Mouse (Mus musculus) midbrain, embryonic 14.5 days (tissue): ENCODE measurements around the gene Dpp6. TPM values are rescaled to one million over a fixed set of nuclear protein-coding genes. Genes with fewer than 3 reads are reported as not detected.
A peak's percentile ranks its signal among the peaks of the same experiment; 100 is the strongest.

Experiments used
- ATAC-seq: fragments of 200-750 bp; cut with Nextera tagmentation; 2 replicates; pipeline ENCODE4 v1.8.0; 2017; ENCODE audit warnings: moderate number of reproducible peaks, moderate library complexity; ENCODE audit not compliant: low FRiP score, low TSS enrichment
- DNase-seq: peaks from one replicate; pipeline ENCODE4 v3.0.0-alpha.2; 2015
- H3K27ac ChIP-seq: fragments of 300-500 bp; sonication (generic); replicated peaks from 2 replicates; pipeline ENCODE4 v1.5.1; 2014; ENCODE audit warnings: mild to moderate bottlenecking, low read depth, low read length, moderate library complexity
- H3K27me3 ChIP-seq: fragments of 300-500 bp; sonication (generic); 2 replicates; pipeline ENCODE4 v1.6.1; 2014; ENCODE audit warnings: low read length, control low read depth, mixed read lengths; ENCODE audit not compliant: control insufficient read depth, insufficient read depth
- H3K36me3 ChIP-seq: fragments of 300-500 bp; sonication (generic); 2 replicates; pipeline ENCODE4 v1.6.1; 2014; ENCODE audit warnings: low read length, control low read depth; ENCODE audit not compliant: control insufficient read depth, insufficient read depth
- H3K4me1 ChIP-seq: fragments of 300-500 bp; sonication (generic); 2 replicates; pipeline ENCODE4 v1.6.1; 2014; ENCODE audit warnings: mild to moderate bottlenecking, antibody characterized with exemption, low read length, control low read depth; ENCODE audit not compliant: control insufficient read depth, insufficient read depth
- H3K4me2 ChIP-seq: fragments of 300-500 bp; sonication (generic); 2 replicates; pipeline ENCODE4 v1.6.1; 2014; ENCODE audit warnings: mild to moderate bottlenecking, low read length, moderate library complexity
- H3K4me3 ChIP-seq: fragments of 300-500 bp; sonication (generic); replicated peaks from 2 replicates; pipeline ENCODE4 v1.5.1; 2014; ENCODE audit warnings: low read depth, low read length
- H3K9ac ChIP-seq: fragments of 300-500 bp; sonication (generic); replicated peaks from 2 replicates; pipeline ENCODE4 v1.6.1; 2014; ENCODE audit warnings: mild to moderate bottlenecking, low read length, moderate library complexity
- H3K9me3 ChIP-seq: fragments of 300-500 bp; sonication (generic); 2 replicates; pipeline ENCODE4 v1.6.1; 2016; ENCODE audit warnings: low read length, control low read depth, mixed read lengths; ENCODE audit not compliant: control insufficient read depth
- WGBS: fragments of 180-500 bp; shearing (Covaris S2); extraction: QIAGEN DNeasy Blood & Tissue Kit; methylation state at CpG from one replicate; pipeline ENCODE4 v1.1.7; 2014; 5-methylcytosine and 5-hydroxymethylcytosine counted together
- polyA plus RNA-seq: library from polyadenylated mRNA; unstranded; fragments of >200 nt; fragmentation: Nextera tagmentation; extraction: Ambion mirVana; gene quantifications from 2 replicates; pipeline ENCODE4 v1.2.1, GENCODE M21; 2014

Gene Dpp6
- polyA plus RNA-seq, 1 experiment from 2014 or later: 72.6 TPM

GRCm38 (mm10) chr5:27380656-27381385 is 563.8 kb downstream of the Dpp6 start:
- Histone ChIP-seq H3K9ac (no peak overlapping the region), H3K27me3 (no peaks in the 10 kb centered on the region), H3K27ac (no peak overlapping the region), H3K4me2 (no peak overlapping the region), H3K36me3 (peaks cover 9% of the 10 kb centered on the region), H3K4me1 (no peaks in the 10 kb centered on the region), H3K4me3 (no peak overlapping the region), H3K9me3 (no peaks in the 10 kb centered on the region)
- ATAC-seq (no peak), DNase-seq (no peak)
- WGBS: 78% methylated on average over 4 of the region's 4 CpGs

- 89% methylated on average over 3 of the region's 3 CpGs for WGBS
- Histone ChIP-seq H3K9me3 (no peaks in the 10 kb centered on the region), H3K27me3 (no peaks in the 10 kb centered on the region), H3K9ac (no peak overlapping the region), H3K27ac (no peak overlapping the region), H3K4me1 (no peaks in the 10 kb centered on the region), H3K36me3 (0 out of 2 replicates have a peak, but pooled peaks cover 3% of the 10 kb centered on the region), H3K4me3 (no peak overlapping the region), H3K4me2 (no peak overlapping the region)
- no peak for ATAC-seq
- DNase-seq: no peak
Observed at GRCm38 (mm10) chr5:27398371-27398770, 581.4 kb downstream of the Dpp6 start.

GRCm38 (mm10) chr5:27399111-27399510 is 582.1 kb downstream of the Dpp6 start:
- DNase-seq (no peak), ATAC-seq (no peak)
- H3K27me3 ChIP-seq: no peaks in the 10 kb centered on the region
- H3K9ac ChIP-seq: no peak overlapping the region
- no peak overlapping the region for H3K4me2 ChIP-seq
- H3K36me3 ChIP-seq: 0 out of 2 replicates have a peak, but pooled peaks cover 3% of the 10 kb centered on the region
- H3K4me1 ChIP-seq: no peaks in the 10 kb centered on the region
- no peaks in the 10 kb centered on the region for H3K9me3 ChIP-seq
- no peak overlapping the region for H3K4me3 ChIP-seq
- H3K27ac ChIP-seq: no peak overlapping the region

- Histone ChIP-seq H3K4me2 (no peak overlapping the region), H3K4me1 (no peaks in the 10 kb centered on the region), H3K27me3 (no peaks in the 10 kb centered on the region), H3K9ac (no peak overlapping the region), H3K36me3 (0 out of 2 replicates have a peak, but pooled peaks cover 3% of the 10 kb centered on the region), H3K27ac (no peak overlapping the region), H3K9me3 (no peaks in the 10 kb centered on the region), H3K4me3 (no peak overlapping the region)
- DNase-seq: no peak
- ATAC-seq: no peak
- 91% methylated on average over 1 of the region's 1 CpGs for WGBS
Observed at GRCm38 (mm10) chr5:27402616-27403015, 585.6 kb downstream of the Dpp6 start.

- Histone ChIP-seq H3K27me3 (no peaks in the 10 kb centered on the region), H3K4me3 (no peak overlapping the region), H3K36me3 (no peaks in the 10 kb centered on the region), H3K9me3 (no peaks in the 10 kb centered on the region), H3K9ac (no peak overlapping the region), H3K27ac (no peak overlapping the region), H3K4me1 (no peaks in the 10 kb centered on the region), H3K4me2 (no peak overlapping the region)
- DNase-seq: no peak
- 73% methylated on average over 7 of the region's 7 CpGs for WGBS
- no peak for ATAC-seq
Observed at GRCm38 (mm10) chr5:27408854-27409253, 591.9 kb downstream of the Dpp6 start.

GRCm38 (mm10) chr5:27413023-27413422 is 596.0 kb downstream of the Dpp6 start:
- 61% methylated on average over 3 of the region's 3 CpGs for WGBS
- DNase-seq (peak; percentile 31), ATAC-seq (no peak)
- Histone ChIP-seq H3K9me3 (no peaks in the 10 kb centered on the region), H3K4me2 (no peak overlapping the region), H3K9ac (no peak overlapping the region), H3K27me3 (no peaks in the 10 kb centered on the region), H3K36me3 (no peaks in the 10 kb centered on the region), H3K4me3 (no peak overlapping the region), H3K27ac (no peak overlapping the region), H3K4me1 (no peaks in the 10 kb centered on the region)

GRCm38 (mm10) chr5:27415518-27415917 is 598.5 kb downstream of the Dpp6 start:
- no peak overlapping the region for H3K9ac ChIP-seq
- no peaks in the 10 kb centered on the region for H3K27me3 ChIP-seq
- ATAC-seq (no peak), DNase-seq (no peak)
- H3K36me3 ChIP-seq: no peaks in the 10 kb centered on the region
- H3K4me1 ChIP-seq: no peaks in the 10 kb centered on the region
- H3K4me3 ChIP-seq: no peak overlapping the region
- no peak overlapping the region; the same call in 1 of the 2 replicates for H3K27ac ChIP-seq
- WGBS: 85% methylated on average over 4 of the region's 4 CpGs
- no peaks in the 10 kb centered on the region for H3K9me3 ChIP-seq
- H3K4me2 ChIP-seq: no peak overlapping the region

GRCm38 (mm10) chr5:27416571-27416970 is 599.6 kb downstream of the Dpp6 start:
- DNase-seq: peak; percentile 81
- Histone ChIP-seq H3K27ac (no peak overlapping the region), H3K9me3 (no peaks in the 10 kb centered on the region), H3K4me2 (no peak overlapping the region), H3K4me1 (no peaks in the 10 kb centered on the region), H3K27me3 (no peaks in the 10 kb centered on the region), H3K9ac (no peak overlapping the region), H3K36me3 (no peaks in the 10 kb centered on the region), H3K4me3 (no peak overlapping the region)
- WGBS: 62% methylated on average over 4 of the region's 4 CpGs
- no peak for ATAC-seq

GRCm38 (mm10) chr5:27417398-27417797 is 600.4 kb downstream of the Dpp6 start:
- ATAC-seq (no peak), DNase-seq (no peak)
- no peak overlapping the region for H3K4me2 ChIP-seq
- no peak overlapping the region for H3K9ac ChIP-seq
- no peaks in the 10 kb centered on the region for H3K27me3 ChIP-seq
- no peaks in the 10 kb centered on the region for H3K36me3 ChIP-seq
- H3K27ac ChIP-seq: no peak overlapping the region
- WGBS: 75% methylated on average over 7 of the region's 7 CpGs
- no peaks in the 10 kb centered on the region for H3K9me3 ChIP-seq
- H3K4me3 ChIP-seq: no peak overlapping the region
- no peaks in the 10 kb centered on the region for H3K4me1 ChIP-seq
